Mouse (Mus musculus) spleen, embryonic (tissue): ENCODE measurements around the gene Isl1.

Source experiments
- CTCF ChIA-PET: fragments of 350-600 bp; sonication (Branson Sonifier 250); formaldehyde crosslinking; loops from one replicate; lab custom pipeline; 2022; lab: Charles Lee

Gene Isl1

DNA sequence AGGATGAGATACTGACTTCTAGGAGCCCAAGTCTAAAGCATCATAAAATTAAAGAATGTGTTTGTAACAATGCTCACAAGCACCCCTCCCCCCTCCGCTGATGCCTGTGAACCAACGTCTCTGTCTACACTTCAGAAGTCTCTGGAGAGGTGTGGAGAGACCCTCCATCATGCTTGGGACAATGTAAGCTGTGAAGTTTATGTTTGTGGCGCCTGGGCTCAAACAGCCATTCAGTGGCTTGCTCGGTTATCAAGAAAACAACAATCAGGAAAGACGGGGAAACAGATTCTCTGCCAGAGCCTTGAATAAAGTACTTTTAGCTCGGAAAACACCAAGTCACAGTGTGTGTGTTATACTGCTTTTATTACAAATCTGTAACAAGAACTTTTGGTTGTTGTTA is 14.8 kb downstream of the Isl1 start:
- CTCF ChIA-PET = no interaction called here

GRCm38 (mm10) chr13:116294151-116294461 is 15.4 kb downstream of the Isl1 start:
- CTCF ChIA-PET = no interaction called here

DNA sequence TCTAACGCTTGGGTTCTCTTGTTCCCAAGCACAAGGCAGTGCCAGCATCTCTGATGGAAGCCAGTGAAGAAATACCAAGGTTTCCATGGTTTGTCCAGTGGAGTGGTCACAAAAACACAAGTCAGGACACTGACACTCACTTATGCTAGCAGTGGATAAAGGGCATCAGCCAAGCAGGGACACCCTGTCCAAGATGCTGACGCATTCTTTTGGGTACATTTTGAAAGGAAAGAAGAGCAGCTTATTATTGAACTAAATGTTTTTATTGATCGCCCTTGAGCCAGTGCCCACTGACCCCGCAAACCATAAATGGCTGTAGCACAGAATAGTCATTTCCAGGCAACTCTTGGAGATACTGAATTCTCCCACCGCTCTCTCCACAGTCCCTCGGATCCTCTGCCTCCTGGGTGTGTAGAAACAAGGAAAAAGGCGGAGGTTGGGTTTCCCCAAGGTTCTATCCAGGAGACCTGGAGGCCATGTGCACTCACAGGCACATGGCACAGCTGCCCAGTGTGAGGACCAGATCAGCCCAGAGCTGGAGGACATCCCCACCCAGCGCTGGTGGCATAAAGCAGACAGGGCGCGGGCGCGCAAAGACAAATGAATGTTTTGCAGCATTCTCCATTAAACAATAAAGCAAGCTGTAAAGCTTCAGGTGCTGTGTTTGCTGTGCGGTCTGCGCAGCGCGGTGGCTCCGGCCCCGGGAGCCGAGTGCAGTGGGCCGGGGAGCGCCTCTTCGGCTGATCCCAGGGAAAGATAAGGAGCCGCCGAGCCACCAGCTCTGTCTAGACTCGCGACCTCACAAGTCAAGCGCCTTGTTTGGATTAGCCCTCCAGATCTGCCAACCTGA is 16.0 kb downstream of the Isl1 start:
- CTCF ChIA-PET = no interaction called here

DNA sequence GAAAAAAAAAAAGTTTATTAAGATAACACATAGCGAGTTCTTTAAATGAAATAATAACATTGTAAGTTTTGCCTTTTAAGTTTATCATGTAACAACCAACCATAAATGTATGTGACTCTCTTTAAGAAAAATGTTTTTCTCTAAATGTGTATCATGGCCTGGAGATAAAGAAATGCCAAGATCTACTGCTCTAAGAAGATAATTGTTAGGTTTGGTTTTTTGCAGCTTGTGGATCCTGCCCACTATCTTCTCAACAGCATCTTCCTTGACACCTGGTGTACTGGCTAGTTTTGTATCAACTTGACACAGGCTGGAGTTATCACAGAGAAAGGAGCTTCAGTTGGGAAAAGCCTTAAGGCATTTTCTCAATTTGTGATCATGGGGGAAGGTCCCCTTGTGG is 19.8 kb downstream of the Isl1 start:
- CTCF ChIA-PET = no interaction called here

- CTCF ChIA-PET = no interaction called here
Observed at GRCm38 (mm10) chr13:116279207-116279772, 30.2 kb downstream of the Isl1 start.
